Mouse (Mus musculus): ENCODE data around the gene Syt15. TPM values are rescaled to one million over a fixed set of nuclear protein-coding genes. Genes with fewer than 3 reads are reported as not detected.
A peak's percentile ranks its signal among the peaks of the same experiment; 100 is the strongest.
"Not testable (repeated sequence)": the region's sequence is repeated elsewhere in the genome, so short reads cannot be mapped to it uniquely, and the experiment has no call there.

Syt15 gene
- total RNA-seq, 2 experiments from 2014 or later: 0.71 to 0.96 TPM

DNA sequence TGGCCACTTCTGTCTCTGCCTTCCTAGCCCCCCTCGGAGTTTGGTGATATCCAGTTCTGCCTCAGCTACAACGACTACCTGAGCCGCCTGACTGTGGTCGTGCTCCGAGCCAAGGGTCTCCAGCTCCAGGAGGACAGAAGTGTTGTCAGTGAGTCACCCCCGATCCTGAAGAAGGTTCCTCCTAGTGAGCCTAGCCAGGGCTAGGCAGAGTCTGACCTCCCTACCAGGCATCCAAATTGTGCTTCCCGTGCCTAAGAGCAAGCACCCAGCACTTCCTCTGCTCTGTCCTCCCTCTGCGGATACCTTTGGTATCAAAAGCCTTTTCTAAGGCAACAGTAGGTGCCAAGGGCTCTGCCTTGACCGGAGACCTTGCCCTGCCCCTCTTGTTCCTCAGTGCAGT, 6.6 kb downstream of the Syt15 start:
- DNase-seq (ENCODE audit: low spot score in 2 of 2): no peak
- intact Hi-C loops (cut with DNase I): no loop called here

- intact Hi-C loops (cut with DNase I): no loop called here
- DNase-seq (ENCODE audit: low spot score in 2 of 2): no peak
Measured at GRCm38 (mm10) chr14:34226566-34226965, 7.2 kb downstream of the Syt15 start.

DNA sequence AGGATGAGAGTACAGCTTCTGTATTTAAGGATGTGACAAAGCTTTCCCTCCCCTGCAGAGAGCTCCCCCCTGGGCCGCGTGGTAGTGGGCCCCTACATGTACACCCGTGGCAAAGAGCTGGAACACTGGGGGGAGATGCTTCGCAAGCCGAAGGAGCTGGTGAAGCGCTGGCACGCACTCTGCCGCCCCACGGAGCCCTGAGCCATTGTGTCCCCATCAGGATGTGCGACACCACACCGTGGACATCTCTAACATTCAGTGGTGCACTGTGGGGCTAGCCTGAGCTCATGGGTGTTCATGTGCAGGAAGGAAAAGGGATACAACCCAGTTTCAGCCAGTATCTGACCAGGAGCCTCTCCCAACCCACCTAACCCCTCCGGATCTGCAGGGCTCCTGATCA, 8.6 kb downstream of the Syt15 start:
- intact Hi-C loops (cut with DNase I): no loop called here
- no peak for DNase-seq (ENCODE audit: low spot score in 2 of 2)

- intact Hi-C loops (cut with DNase I): no loop called here
- DNase-seq (ENCODE audit: low spot score in 2 of 2): no peak
Measured at GRCm38 (mm10) chr14:34228830-34229506, 9.6 kb downstream of the Syt15 start.

DNA sequence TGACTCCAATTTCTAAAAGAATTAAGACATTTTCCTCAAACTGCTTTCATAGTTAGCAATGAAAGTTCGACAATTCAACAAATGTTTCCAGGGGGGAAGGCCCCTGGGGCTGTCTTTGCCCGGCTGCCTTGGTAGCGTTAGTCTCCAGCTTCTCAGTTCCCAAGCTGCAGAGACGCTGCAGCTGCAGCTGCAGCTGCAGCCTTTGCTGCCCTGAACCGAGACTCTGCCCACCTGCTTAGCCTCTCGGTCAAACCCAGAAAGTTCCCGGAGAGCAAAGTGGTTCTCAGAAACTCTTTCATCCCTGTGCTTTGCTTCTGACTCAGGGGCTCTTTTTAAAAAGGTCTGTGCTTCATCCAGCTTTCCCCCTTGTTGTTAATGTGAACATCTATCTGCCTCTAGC, 12.9 kb downstream of the Syt15 start:
- no peak for DNase-seq (ENCODE audit: low spot score in 2 of 2)
- intact Hi-C loops (cut with DNase I): no loop called here

- intact Hi-C loops (cut with DNase I): no loop called here
- DNase-seq (ENCODE audit: low spot score in 2 of 2): no peak
Measured at GRCm38 (mm10) chr14:34232866-34233680, 13.7 kb downstream of the Syt15 start.

DNA sequence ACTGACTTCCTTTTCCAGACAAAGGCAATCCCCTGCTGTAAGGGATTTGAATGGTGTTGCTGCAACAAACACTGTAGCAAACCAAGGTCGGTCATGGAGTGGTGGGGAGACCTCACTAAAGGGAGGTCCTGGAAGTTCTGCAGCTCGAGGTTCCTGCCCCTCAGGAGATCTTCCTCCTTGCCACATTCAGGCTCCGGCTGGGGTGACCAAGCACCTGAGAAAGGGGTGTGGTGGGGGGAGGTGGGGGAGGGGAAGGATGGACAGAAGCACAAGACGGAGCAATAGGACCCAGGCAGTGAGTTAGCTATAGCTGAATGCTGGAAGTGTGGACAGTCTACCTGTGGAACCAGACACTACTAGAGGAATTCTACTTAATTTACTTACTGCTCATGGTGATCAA, 14.5 kb downstream of the Syt15 start:
- intact Hi-C loops (cut with DNase I): loop anchor here (2.0 kb wide), 1 partner anchor 45 kb away; no protein-coding TSS in a partner anchor

DNA sequence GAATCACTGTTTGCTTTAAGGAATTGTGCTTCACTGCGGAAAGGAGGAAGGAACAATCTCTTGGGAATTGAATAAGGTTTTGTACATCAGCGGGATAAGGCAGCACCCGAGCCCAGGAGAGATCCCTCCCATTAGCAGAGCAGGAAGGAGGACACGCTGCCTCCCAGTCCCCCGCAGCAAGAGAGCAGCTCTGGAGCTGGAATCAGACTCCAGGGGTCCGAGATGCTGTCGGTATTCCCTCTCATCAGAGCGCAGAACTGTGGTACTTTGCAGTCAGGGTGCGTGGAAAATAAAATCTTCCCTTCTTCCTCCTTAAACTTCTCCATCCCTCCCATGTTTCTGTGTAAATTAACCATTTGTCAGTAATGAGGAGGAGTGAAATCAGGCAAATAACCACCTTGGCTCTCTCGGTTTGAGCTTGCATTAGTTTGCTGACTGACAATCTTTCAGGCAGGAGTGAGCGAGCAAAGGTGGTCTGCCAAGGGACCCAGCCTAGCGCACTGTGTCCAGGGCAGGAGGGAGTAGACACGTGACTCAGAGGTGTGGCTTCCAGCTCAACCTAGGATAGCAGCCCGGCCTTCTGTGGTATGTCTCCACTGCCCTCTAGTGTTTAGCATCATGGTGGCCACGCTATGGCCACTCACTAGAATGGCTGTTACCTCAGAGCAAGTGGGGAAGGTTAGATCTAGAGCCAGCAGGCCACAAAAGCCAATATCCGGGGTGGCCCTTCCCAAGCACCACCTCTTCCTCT, 15.4 kb downstream of the Syt15 start:
- peak; percentile 30 to 43 for DNase-seq (ENCODE audit: low spot score in 2 of 2)
- intact Hi-C loops (cut with DNase I): loop anchor here (2.0 kb wide), 1 partner anchor 46 kb away; no protein-coding TSS in a partner anchor

More for the DNA sequence above, 14.5 kb downstream of the Syt15 start:
- DNase-seq (ENCODE audit: low spot score in 2 of 2): no peak

DNA sequence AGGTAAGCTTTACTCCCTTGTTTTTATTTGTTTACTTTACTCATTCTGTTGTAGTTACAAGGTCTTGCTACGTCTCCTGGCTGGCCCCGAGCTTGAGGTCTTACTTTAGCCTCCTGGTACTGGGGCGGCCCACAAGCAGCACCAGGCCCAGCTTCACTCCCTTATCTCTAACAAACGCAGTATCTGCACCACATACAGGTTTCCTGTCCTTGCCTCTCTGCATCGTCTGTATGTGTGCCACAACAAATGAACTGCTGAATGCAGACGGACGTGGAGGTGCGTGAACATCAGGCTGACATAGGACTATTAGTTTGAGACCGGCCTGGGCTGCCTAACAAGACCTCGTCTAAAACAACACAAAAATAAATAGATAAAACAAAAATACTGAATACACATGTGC, 20.9 kb downstream of the Syt15 start:
- intact Hi-C loops (cut with DNase I): no loop called here
- DNase-seq (ENCODE audit: low spot score in 2 of 2): no peak

GRCm38 (mm10) chr14:34240676-34241075, 21.3 kb downstream of the Syt15 start:
- intact Hi-C loops (cut with DNase I): no loop called here
- DNase-seq (ENCODE audit: low spot score in 2 of 2): no peak

GRCm38 (mm10) chr14:34252470-34253145, 33.2 kb downstream of the Syt15 start:
- intact Hi-C loops (cut with DNase I): no loop called here
- no peak for DNase-seq (ENCODE audit: low spot score in 2 of 2)

DNA sequence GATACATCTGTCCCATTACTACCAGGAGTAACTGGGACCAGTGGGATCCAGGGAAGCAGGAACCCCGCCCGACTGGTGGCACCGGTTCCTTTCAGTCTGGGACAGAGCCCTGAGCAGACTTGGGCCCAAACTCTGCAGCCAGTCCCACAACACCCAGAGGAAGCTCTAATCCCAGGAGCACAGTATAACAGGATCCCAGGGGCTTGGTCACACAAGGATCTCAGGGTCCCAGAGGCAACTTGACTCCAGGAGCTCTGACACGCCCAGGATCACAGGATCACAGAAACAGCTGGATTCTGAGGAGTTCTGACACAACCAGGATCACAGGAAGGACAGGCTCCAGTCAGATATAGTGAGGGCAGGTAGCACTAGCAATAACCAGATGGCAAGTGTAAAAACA, 33.9 kb downstream of the Syt15 start:
- intact Hi-C loops (cut with DNase I): no loop called here
- no peak for DNase-seq (ENCODE audit: low spot score in 2 of 2)

DNA sequence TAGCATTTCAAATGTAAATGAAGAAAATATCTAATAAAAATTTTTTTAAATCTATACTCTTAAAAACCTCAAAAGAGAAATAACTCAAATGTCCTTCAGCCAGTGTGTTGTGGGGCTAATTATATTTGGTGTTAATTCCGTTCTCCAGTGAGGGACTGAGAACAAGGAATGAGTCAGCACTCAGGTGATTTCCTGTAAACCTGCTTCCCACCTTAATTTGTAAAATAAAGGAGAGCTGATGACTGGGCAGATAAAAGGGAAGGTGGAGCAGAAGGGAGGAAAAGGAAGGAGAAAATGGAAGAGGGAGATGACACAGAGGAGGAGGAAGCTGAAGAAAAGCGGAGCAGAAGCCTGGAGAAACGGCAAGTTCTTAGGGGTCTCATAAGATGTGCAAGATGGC, 39.1 kb downstream of the Syt15 start:
- DNase-seq (ENCODE audit: low spot score in 2 of 2); intact Hi-C loops (cut with DNase I): not testable (repeated sequence)

DNA sequence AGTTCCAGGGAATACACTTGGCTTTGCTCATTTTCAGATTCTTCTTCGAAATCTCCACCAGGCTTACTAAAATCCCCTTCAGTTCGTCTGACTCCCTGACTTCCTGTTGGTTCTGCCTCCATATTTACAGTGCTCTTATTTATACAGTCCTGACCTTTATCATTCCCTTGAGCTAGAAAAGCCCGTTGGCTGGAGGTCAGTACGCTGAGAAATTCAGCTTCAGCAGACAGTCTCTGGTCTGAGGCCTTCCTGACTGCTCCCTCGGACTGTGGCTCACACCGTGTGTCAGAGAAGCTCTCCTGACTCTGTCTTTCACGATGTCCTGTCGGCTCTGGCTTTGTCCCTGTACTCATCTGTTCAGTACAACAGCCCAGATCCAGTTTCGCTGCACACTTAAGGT, 48.7 kb downstream of the Syt15 start:
- DNase-seq (ENCODE audit: low spot score in 2 of 2): no peak
- intact Hi-C loops (cut with DNase I): no loop called here

GRCm38 (mm10) chr14:34273280-34273679, 53.9 kb downstream of the Syt15 start:
- intact Hi-C loops (cut with DNase I): loop anchor here (1.0 to 5.0 kb wide), 3 partner anchors 39 to 299 kb away; partner anchors contain the start of genes Glud1 and Shld2
- DNase-seq (ENCODE audit: low spot score in 2 of 2): no peak

DNA sequence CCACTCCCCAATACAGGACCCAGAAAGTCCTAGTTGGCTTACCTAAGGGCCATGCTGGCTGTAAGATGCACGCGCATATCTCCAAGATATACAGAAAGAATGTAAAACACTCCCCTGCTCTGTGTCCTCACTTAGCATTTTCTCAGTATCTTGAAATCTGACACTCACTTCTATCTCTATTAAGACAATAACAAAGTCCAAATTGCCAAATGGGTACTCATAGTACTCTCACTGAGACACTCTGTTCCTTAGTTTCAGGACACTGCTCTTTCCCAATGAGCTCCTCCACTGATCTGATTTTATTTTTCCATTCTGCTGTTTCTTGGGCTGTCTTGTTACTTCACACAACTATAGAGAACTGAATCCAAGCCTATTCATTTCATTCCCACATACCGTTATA, 54.7 kb downstream of the Syt15 start:
- intact Hi-C loops (cut with DNase I): loop anchor here (5.0 kb wide), 2 partner anchors 38 to 298 kb away; partner anchors contain the start of genes Glud1 and Shld2
- DNase-seq (ENCODE audit: low spot score in 2 of 2): no peak

DNA sequence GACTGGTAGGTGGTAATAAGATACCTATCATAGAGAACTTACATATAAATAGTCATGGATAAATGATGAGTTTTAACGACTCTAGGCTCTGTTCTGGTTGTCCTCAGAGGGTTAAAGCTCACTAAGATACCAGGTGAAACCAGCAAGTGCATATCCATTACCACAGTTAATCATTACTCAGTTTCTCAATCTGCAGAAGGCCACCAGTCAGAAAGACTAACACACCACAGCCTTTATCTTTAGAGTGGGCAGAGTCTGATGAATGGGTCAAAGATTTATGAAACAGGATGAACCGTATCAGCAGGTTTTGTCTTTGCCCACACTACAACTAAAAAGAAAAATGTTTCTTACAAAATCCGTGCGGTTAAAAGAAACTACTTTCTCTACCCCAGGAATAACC, 55.8 kb downstream of the Syt15 start:
- intact Hi-C loops (cut with DNase I): no loop called here
- no peak for DNase-seq (ENCODE audit: low spot score in 2 of 2)

- intact Hi-C loops (cut with DNase I): no loop called here
- DNase-seq (ENCODE audit: low spot score in 2 of 2): no peak
Measured at GRCm38 (mm10) chr14:34279726-34280125, 60.3 kb downstream of the Syt15 start.

All from left cerebral cortex, postnatal 25 days (tissue).